Mouse (Mus musculus) urinary bladder, postnatal 14 days (tissue): ENCODE measurements at regions not wholly inside any gene's neighbourhood (a gene's known extent, or its start where the extent isn't known, plus 50 kb on each side); places are given as distances from the start of the nearest gene placed in this dataset.

Experiments
- DNase-seq: peaks from one replicate; pipeline ENCODE4 v3.0.0; 2021; ENCODE audit warnings: low spot score

GRCm38 (mm10) chr1:75997222-75997621, 451.2 kb downstream of the Slc4a3 start:
- no peak for DNase-seq

- DNase-seq, result no peak
Measured at GRCm38 (mm10) chr1:76001124-76001523, 455.1 kb downstream of the Slc4a3 start.

- no peak for DNase-seq
Measured at GRCm38 (mm10) chr1:76009601-76010000, 463.5 kb downstream of the Slc4a3 start.

- no peak for DNase-seq
Measured at GRCm38 (mm10) chr1:76010212-76010800, 464.2 kb downstream of the Slc4a3 start.

- DNase-seq, result no peak
Measured at GRCm38 (mm10) chr1:76018588-76018987, 472.5 kb downstream of the Slc4a3 start.

GRCm38 (mm10) chr1:76019071-76019470, 473.0 kb downstream of the Slc4a3 start:
- no peak for DNase-seq

- peak; percentile 7 for DNase-seq
Measured at GRCm38 (mm10) chr1:76024650-76025049, 478.6 kb downstream of the Slc4a3 start.

GRCm38 (mm10) chr1:76025389-76025788, 479.3 kb downstream of the Slc4a3 start:
- DNase-seq, result no peak

- no peak for DNase-seq
Measured at GRCm38 (mm10) chr1:76029059-76029458, 483.0 kb downstream of the Slc4a3 start.

GRCm38 (mm10) chr1:76031171-76031922, 485.3 kb downstream of the Slc4a3 start:
- no peak for DNase-seq

- DNase-seq, result no peak
Measured at GRCm38 (mm10) chr1:76031923-76032285, 485.8 kb downstream of the Slc4a3 start.

GRCm38 (mm10) chr1:76032626-76033025, 486.6 kb downstream of the Slc4a3 start:
- no peak for DNase-seq

- no peak for DNase-seq
Measured at GRCm38 (mm10) chr1:76036316-76036715, 490.2 kb downstream of the Slc4a3 start.

- DNase-seq, result no peak
Measured at GRCm38 (mm10) chr1:76039029-76039655, 493.1 kb downstream of the Slc4a3 start.

- DNase-seq, result no peak
Measured at GRCm38 (mm10) chr1:76039661-76040060, 493.6 kb downstream of the Slc4a3 start.

- no peak for DNase-seq
Measured at GRCm38 (mm10) chr1:76050264-76050663, 504.2 kb downstream of the Slc4a3 start.

- DNase-seq, result no peak
Measured at GRCm38 (mm10) chr1:76053378-76054171, 507.5 kb downstream of the Slc4a3 start.

GRCm38 (mm10) chr1:76065783-76066182, 519.7 kb downstream of the Slc4a3 start:
- no peak for DNase-seq

- peak; percentile 18 for DNase-seq
Measured at GRCm38 (mm10) chr1:76070831-76071321, 524.8 kb downstream of the Slc4a3 start.

- DNase-seq, result no peak
Measured at GRCm38 (mm10) chr1:76075213-76075612, 529.1 kb downstream of the Slc4a3 start.

GRCm38 (mm10) chr1:76075685-76076455, 529.8 kb downstream of the Slc4a3 start:
- no peak for DNase-seq

- no peak for DNase-seq
Measured at GRCm38 (mm10) chr1:76080241-76080640, 534.2 kb downstream of the Slc4a3 start.
